Mouse (Mus musculus): ENCODE measurements around the gene Rfx8. TPM values are rescaled to one million over a fixed set of nuclear protein-coding genes. Genes with fewer than 3 reads are reported as not detected.

Rfx8 gene
- polyA plus RNA-seq (2015; fragmentation: Nextera tagmentation; extraction: Ambion mirVana), result 0.17 and 0.21 TPM in 2 replicates

DNA sequence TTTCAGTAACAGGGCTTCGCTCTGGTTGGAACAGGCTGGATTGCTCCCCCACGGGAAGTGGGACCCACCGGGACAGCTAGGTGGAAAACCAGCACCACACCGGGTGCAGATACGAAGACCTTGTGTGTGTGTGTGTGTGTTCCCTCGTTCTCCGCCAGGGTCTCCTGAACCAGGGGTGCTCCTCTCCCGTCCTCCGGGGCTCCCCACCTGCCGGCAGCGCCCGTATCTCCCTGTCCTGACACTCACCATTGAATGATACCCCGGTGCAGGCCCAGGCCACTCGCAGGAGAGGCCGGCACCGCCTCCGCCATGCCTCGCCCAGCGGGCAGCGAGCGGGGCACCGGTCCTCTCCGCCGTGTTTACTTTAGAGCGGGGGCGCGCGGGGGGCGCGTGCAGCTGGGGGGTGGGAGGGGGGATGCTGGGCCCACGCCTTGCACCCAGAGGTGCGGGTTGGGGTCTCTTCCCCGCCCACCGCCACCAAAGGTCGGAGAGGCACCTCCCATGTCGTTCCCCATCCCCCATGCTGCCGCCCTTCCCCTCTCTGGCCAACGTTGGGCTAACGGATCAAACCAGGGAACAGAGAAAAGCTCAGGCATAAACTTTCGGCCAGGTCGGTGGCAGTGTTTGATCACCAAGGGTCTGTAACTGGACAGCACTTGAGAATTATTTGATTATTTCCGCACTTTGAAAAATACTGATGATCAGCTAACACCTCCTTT is at the start of gene Rfx8:
Rfx8 (minus strand) TSS at position 366 of the 719 bp plus-strand sequence.
- peak; percentile 77 for ATAC-seq (ENCODE audit: low FRiP score, low TSS enrichment)
- Histone ChIP-seq H3K4me1 (ENCODE audit: insufficient read depth, low read length) (peaks cover 29% of the 10 kb centered on the region), H3K9me3 (ENCODE audit: low read length) (no peaks in the 10 kb centered on the region), H3K27me3 (ENCODE audit: insufficient read depth, low read length) (no peaks in the 10 kb centered on the region), H3K9ac (replicated peaks; ENCODE audit: low read length) (peak within 1 kb of the TSS; percentile 71), H3K4me2 (replicated peaks; ENCODE audit: low read depth, low read length) (peak within 1 kb of the TSS; percentile 74), H3K27ac (ENCODE audit: low read length) (peak within 1 kb of the TSS; percentile 43), H3K36me3 (ENCODE audit: insufficient read depth, low read length) (no peaks in the 10 kb centered on the region), H3K4me3 (ENCODE audit: low read length) (peak within 1 kb of the TSS; percentile 50)
- 4% methylated on average over 35 of the region's 42 CpGs for WGBS

DNA sequence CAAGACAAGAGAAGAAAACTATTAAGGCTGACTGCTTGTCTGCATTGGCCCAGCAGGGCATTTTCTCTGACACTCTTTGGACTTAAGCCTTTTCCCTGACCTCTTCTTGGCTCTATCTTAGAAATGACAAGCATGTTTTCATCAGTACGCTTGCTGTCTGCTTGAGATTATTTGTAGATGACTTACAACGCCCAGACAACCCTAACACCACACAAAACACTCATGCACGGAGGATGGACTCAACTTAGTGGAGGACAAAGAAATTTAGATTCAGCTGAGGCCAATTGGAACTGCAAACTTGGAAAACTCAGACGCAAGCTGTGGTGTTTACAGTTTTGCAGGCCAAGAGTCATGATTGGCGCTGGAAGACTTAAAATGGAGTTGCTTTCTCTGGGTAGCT is 49.6 kb upstream of the Rfx8 start:
- no peak overlapping the region for H3K9ac ChIP-seq (replicated peaks; ENCODE audit: low read length)
- no peak overlapping the region for H3K4me3 ChIP-seq (ENCODE audit: low read length)
- WGBS, result 74% methylated on average over 5 of the region's 5 CpGs
- no peak overlapping the region for H3K27ac ChIP-seq (ENCODE audit: low read length)
- no peak for ATAC-seq (ENCODE audit: low FRiP score, low TSS enrichment)
- no peak overlapping the region for H3K4me2 ChIP-seq (replicated peaks; ENCODE audit: low read depth, low read length)
- H3K4me1 ChIP-seq (ENCODE audit: insufficient read depth, low read length), result peaks cover 4% of the 10 kb centered on the region; the same call in 1 of the 2 replicates
- no peaks in the 10 kb centered on the region for H3K9me3 ChIP-seq (ENCODE audit: low read length)
- H3K27me3 ChIP-seq (ENCODE audit: insufficient read depth, low read length), result no peaks in the 10 kb centered on the region
- H3K36me3 ChIP-seq (ENCODE audit: insufficient read depth, low read length), result no peaks in the 10 kb centered on the region

DNA sequence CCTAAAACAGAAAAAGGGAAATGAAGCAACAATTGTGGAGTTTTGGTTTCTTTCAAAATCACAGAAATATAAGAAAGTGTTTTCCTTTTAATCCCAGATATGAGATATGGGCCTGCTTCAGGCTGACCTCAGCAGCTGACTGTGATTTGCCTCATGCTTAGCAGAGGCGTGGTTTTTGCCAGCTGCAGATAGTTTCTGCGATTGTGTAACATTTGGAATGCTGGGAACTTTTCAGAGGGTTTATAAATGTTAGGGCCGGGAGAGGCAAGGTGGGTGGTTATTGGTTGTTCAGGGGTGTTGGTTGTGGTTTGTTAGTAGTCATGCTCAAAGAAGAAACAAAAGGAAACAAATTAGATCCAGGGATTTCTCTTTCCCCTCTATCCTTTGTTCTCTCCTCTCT is 47.2 kb upstream of the Rfx8 start:
- H3K9ac ChIP-seq (replicated peaks; ENCODE audit: low read length), result no peak overlapping the region
- WGBS, result 85% methylated on average over 3 of the region's 3 CpGs
- H3K27ac ChIP-seq (ENCODE audit: low read length), result no peak overlapping the region
- peaks cover 4% of the 10 kb centered on the region; the same call in 1 of the 2 replicates for H3K4me1 ChIP-seq (ENCODE audit: insufficient read depth, low read length)
- no peaks in the 10 kb centered on the region for H3K27me3 ChIP-seq (ENCODE audit: insufficient read depth, low read length)
- no peak for ATAC-seq (ENCODE audit: low FRiP score, low TSS enrichment)
- H3K36me3 ChIP-seq (ENCODE audit: insufficient read depth, low read length), result no peaks in the 10 kb centered on the region
- H3K4me3 ChIP-seq (ENCODE audit: low read length), result no peak overlapping the region
- no peaks in the 10 kb centered on the region for H3K9me3 ChIP-seq (ENCODE audit: low read length)
- no peak overlapping the region for H3K4me2 ChIP-seq (replicated peaks; ENCODE audit: low read depth, low read length)

- Histone ChIP-seq H3K9ac (replicated peaks; ENCODE audit: low read length) (no peak overlapping the region), H3K4me3 (ENCODE audit: low read length) (no peak overlapping the region), H3K4me1 (ENCODE audit: insufficient read depth, low read length) (peaks cover 16% of the 10 kb centered on the region), H3K27me3 (ENCODE audit: insufficient read depth, low read length) (no peaks in the 10 kb centered on the region), H3K36me3 (ENCODE audit: insufficient read depth, low read length) (no peaks in the 10 kb centered on the region), H3K9me3 (ENCODE audit: low read length) (no peaks in the 10 kb centered on the region), H3K4me2 (replicated peaks; ENCODE audit: low read depth, low read length) (no peak overlapping the region), H3K27ac (ENCODE audit: low read length) (no peak overlapping the region)
- WGBS, result 77% methylated on average over 7 of the region's 7 CpGs
- no peak for ATAC-seq (ENCODE audit: low FRiP score, low TSS enrichment)
These were observed 45.2 kb upstream of the Rfx8 start for GRCm38 (mm10) chr1:39765854-39766493.

GRCm38 (mm10) chr1:39762025-39762370 is 41.2 kb upstream of the Rfx8 start:
- peak; percentile 90 for ATAC-seq (ENCODE audit: low FRiP score, low TSS enrichment)
- peak overlapping the region; percentile 62 for H3K9ac ChIP-seq (replicated peaks; ENCODE audit: low read length)
- H3K36me3 ChIP-seq (ENCODE audit: insufficient read depth, low read length), result no peaks in the 10 kb centered on the region
- H3K4me3 ChIP-seq (ENCODE audit: low read length), result peak overlapping the region; percentile 34
- H3K27ac ChIP-seq (ENCODE audit: low read length), result peak overlapping the region; percentile 91
- peak overlapping the region; percentile 57 for H3K4me2 ChIP-seq (replicated peaks; ENCODE audit: low read depth, low read length)
- no peaks in the 10 kb centered on the region for H3K27me3 ChIP-seq (ENCODE audit: insufficient read depth, low read length)
- H3K4me1 ChIP-seq (ENCODE audit: insufficient read depth, low read length), result peaks cover 35% of the 10 kb centered on the region
- WGBS, result 4% methylated on average over 10 of the region's 10 CpGs
- no peaks in the 10 kb centered on the region for H3K9me3 ChIP-seq (ENCODE audit: low read length)

DNA sequence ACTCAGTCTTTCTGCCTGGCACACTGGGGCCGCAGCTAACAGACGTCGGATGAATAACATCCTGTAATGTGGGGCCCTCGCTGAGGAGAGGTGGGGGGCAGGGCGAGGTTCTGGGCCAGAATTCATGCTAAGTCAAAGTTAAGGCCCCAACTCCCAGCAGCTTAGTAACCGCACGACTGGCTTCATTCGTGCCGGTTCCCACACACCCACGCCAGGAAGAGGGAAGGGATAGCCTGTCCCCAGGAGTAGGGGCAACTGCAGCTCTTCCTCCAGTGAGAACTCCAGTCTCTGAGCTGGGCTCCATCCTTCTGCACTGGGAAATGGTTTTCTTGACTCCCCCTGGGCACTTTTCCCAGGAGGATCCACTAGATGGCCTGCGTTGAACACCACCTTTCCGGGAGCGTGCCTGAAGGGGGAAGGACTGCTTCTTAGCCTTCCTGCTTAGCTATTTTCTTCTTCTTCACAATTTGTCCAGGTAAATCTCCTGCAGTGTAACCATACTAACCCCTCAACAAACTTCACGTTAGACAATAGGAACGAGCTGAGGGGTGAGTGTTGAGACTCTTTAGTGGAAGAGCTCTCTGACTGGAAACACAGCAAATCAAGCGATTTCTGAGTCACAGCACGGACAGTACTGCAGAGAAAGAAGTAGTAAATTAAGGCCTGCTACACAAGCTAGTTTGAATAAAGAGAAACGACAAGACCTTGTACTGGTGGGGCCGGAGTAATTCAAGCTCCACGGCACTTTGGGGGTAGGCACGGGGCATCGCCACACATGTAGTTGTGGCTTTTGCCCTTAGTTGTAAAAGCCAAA is 40.6 kb upstream of the Rfx8 start:
- H3K4me2 ChIP-seq (replicated peaks; ENCODE audit: low read depth, low read length), result peak overlapping the region; percentile 57
- 2% methylated on average over 22 of the region's 22 CpGs for WGBS
- peaks cover 35% of the 10 kb centered on the region for H3K4me1 ChIP-seq (ENCODE audit: insufficient read depth, low read length)
- H3K9me3 ChIP-seq (ENCODE audit: low read length), result no peaks in the 10 kb centered on the region
- H3K4me3 ChIP-seq (ENCODE audit: low read length), result peak overlapping the region; percentile 34
- peak overlapping the region; percentile 62 for H3K9ac ChIP-seq (replicated peaks; ENCODE audit: low read length)
- peak; percentile 55 for ATAC-seq (ENCODE audit: low FRiP score, low TSS enrichment)
- H3K36me3 ChIP-seq (ENCODE audit: insufficient read depth, low read length), result no peaks in the 10 kb centered on the region
- no peaks in the 10 kb centered on the region for H3K27me3 ChIP-seq (ENCODE audit: insufficient read depth, low read length)
- H3K27ac ChIP-seq (ENCODE audit: low read length), result peak overlapping the region; percentile 91

DNA sequence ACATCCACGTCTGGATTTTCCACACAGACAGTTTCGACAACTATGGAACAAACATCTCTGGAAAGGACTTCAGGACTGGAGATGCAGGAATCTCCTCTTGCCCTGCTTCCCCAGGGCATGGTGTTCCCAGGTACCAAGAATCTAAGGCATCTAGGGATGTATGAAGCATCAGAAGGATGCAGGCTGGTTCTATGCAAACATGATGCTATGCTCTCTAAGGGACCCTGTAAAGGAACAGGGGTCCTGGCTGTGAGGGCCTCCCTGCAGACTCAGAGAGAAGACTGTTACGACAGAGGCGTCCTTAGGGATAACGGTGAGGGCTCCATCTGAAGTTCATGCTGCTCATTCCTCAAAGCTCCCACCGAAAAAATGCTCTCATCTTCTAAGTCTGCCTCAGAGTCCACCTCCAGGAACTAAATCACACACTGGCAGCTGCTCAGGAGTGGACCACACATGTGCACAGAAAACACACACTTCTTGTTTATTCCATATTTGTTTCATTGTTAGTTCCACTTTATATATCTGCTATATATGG is 39.5 kb upstream of the Rfx8 start:
- peak overlapping the region; percentile 46; the same call in 1 of the 2 replicates for H3K27ac ChIP-seq (ENCODE audit: low read length)
- WGBS, result 67% methylated on average over 6 of the region's 6 CpGs
- no peak overlapping the region for H3K9ac ChIP-seq (replicated peaks; ENCODE audit: low read length)
- no peak overlapping the region for H3K4me2 ChIP-seq (replicated peaks; ENCODE audit: low read depth, low read length)
- no peak for ATAC-seq (ENCODE audit: low FRiP score, low TSS enrichment)
- H3K36me3 ChIP-seq (ENCODE audit: insufficient read depth, low read length), result no peaks in the 10 kb centered on the region
- H3K9me3 ChIP-seq (ENCODE audit: low read length), result no peaks in the 10 kb centered on the region
- H3K4me3 ChIP-seq (ENCODE audit: low read length), result no peak overlapping the region
- peaks cover 35% of the 10 kb centered on the region for H3K4me1 ChIP-seq (ENCODE audit: insufficient read depth, low read length)
- H3K27me3 ChIP-seq (ENCODE audit: insufficient read depth, low read length), result no peaks in the 10 kb centered on the region

- Histone ChIP-seq H3K9me3 (ENCODE audit: low read length) (no peaks in the 10 kb centered on the region), H3K9ac (replicated peaks; ENCODE audit: low read length) (no peak overlapping the region), H3K4me2 (replicated peaks; ENCODE audit: low read depth, low read length) (no peak overlapping the region), H3K36me3 (ENCODE audit: insufficient read depth, low read length) (no peaks in the 10 kb centered on the region), H3K27ac (ENCODE audit: low read length) (peak overlapping the region; percentile 46; the same call in 1 of the 2 replicates), H3K4me1 (ENCODE audit: insufficient read depth, low read length) (peaks cover 35% of the 10 kb centered on the region), H3K4me3 (ENCODE audit: low read length) (no peak overlapping the region), H3K27me3 (ENCODE audit: insufficient read depth, low read length) (no peaks in the 10 kb centered on the region)
- no peak for ATAC-seq (ENCODE audit: low FRiP score, low TSS enrichment)
- WGBS, result 51% methylated on average over 9 of the region's 9 CpGs
These were observed 38.7 kb upstream of the Rfx8 start for GRCm38 (mm10) chr1:39759231-39760175.

GRCm38 (mm10) chr1:39758244-39758643 is 37.4 kb upstream of the Rfx8 start:
- H3K4me3 ChIP-seq (ENCODE audit: low read length), result no peak overlapping the region

More at GRCm38 (mm10) chr1:39758244-39758643, 37.4 kb upstream of the Rfx8 start:
- no peaks in the 10 kb centered on the region for H3K36me3 ChIP-seq (ENCODE audit: insufficient read depth, low read length)
- H3K27me3 ChIP-seq (ENCODE audit: insufficient read depth, low read length), result no peaks in the 10 kb centered on the region
- peaks cover 35% of the 10 kb centered on the region for H3K4me1 ChIP-seq (ENCODE audit: insufficient read depth, low read length)
- H3K4me2 ChIP-seq (replicated peaks; ENCODE audit: low read depth, low read length), result no peak overlapping the region
- no peaks in the 10 kb centered on the region for H3K9me3 ChIP-seq (ENCODE audit: low read length)
- ATAC-seq (ENCODE audit: low FRiP score, low TSS enrichment), result no peak
- 67% methylated on average over 9 of the region's 9 CpGs for WGBS
- no peak overlapping the region for H3K9ac ChIP-seq (replicated peaks; ENCODE audit: low read length)
- H3K27ac ChIP-seq (ENCODE audit: low read length), result no peak overlapping the region

All from kidney, embryonic 16.5 days (tissue).